Mouse (Mus musculus) adrenal gland, postnatal 10 days (tissue): ENCODE data around the gene Diexf. TPM values are rescaled to one million over a fixed set of nuclear protein-coding genes. Genes with fewer than 3 reads are reported as not detected.

Experiments used
- DNase-seq: peaks from one replicate; pipeline ENCODE4 v3.0.0; 2021; ENCODE audit warnings: mixed read lengths
- total RNA-seq, 2 experiments: library from RNA; stranded (reverse); gene quantifications; 2 replicates each; pipeline ENCODE4 v1.2.3; 2021

Gene Diexf
- total RNA-seq, 2 experiments from 2014 or later = 14.8 to 16.6 TPM

- DNase-seq = no peak
These were observed 8.6 kb upstream of the Diexf start for GRCm38 (mm10) chr1:193138669-193139068.

- no peak for DNase-seq
These were observed 8.0 kb upstream of the Diexf start for GRCm38 (mm10) chr1:193138087-193138486.

GRCm38 (mm10) chr1:193133726-193134125 is 3.7 kb upstream of the Diexf start:
- no peak for DNase-seq

GRCm38 (mm10) chr1:193132385-193132784 is 2.3 kb upstream of the Diexf start:
- DNase-seq = no peak

GRCm38 (mm10) chr1:193131311-193131948 is 1.4 kb upstream of the Diexf start:
- DNase-seq = no peak

DNA sequence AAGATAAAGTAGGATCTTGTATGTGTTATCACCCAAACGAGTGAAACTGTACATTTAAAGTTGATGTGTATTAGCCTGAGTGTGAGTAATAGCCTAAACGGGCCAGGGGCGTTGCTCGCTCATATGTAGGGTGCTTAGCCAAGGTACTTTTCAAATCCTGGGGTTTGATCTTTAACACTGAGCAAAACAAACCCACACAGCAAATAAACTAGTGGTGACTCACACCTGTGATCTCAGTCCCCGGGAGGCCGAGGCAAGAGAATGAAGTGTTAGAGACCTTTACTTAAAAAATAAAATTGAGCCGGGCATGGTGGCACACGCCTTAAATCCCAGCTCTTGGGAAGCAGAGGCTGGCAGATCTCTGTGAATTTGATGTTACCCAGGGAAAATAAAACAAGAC is 767 bp upstream of the Diexf start:
- no peak for DNase-seq

DNA sequence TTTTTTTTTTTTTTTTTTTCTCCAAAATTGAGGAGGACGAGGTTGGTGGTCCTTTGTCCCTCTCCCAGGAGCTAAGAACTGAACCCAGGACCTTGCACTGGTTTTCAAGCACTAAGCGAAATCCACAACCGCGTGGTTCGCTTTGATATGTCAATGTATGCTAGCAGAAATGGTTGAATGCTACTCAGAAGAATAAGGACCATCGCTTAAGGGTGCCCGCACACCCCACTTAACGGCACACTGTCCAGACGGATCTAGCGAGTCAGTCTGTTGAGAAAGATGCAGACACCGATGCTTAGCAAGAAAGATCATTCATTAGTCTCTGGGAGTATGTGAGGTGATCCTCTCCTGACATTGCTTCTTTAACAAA is 369 bp upstream of the Diexf start:
- DNase-seq = no peak

DNA sequence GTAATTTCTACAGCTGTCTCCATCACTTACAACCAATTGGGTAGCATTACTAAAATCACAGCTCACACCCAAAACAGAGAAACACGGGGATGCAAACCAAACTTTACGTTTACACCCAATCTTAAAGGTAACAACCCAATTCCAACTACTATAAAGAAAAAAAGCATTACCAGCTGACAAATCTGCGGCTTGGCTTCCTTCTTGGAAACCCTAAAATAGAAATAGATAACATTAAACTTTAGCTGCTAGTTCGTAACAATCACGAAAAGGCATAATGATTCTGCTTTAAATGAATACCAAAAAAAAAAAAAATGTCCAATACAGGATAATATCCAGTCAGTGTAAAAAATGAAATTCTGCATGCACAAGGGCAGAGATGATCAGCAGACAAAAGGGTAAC is 751 bp downstream of the Diexf start:
- DNase-seq = no peak

DNA sequence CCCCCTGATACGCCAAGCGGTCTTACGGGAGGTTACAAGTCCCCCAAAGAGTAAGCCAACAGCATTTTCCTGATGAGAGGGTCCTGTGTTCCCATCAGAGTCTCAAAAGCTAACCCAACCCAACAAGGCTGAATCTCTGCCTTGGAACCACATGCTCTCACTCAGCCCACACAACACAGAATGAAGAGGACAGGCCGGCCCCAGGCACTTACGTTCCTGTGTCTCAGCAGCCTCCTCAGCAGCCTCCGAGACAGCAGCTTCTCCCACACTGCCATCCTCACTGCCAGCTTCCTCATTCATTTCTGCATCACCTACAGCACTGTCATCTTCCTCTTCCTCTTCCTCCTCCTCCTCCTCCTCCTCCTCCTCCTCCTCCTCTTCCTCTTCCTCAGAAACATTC is 2.0 kb downstream of the Diexf start:
- no peak for DNase-seq

DNA sequence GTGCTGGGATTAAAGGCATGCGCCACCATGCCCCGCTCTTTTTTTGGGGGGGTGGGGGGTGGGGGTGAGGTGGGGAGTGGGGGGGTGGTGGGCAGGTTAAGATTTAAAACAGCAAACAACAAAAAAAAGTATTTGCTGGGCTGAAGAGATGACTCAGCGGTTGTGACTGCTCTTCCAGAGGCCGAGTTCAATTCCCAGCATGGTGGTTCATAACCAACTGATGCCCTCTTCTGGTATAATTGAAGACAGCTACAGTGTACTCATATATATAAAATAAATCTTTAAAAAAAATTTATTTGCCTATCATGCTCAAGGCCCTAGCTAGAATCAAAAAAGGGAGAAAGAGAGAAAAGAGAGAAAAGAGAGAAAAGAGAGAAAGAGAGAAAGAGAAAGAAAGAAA is 4.2 kb downstream of the Diexf start:
- no peak for DNase-seq

- no peak for DNase-seq
These were observed 6.8 kb downstream of the Diexf start for GRCm38 (mm10) chr1:193123290-193123689.

GRCm38 (mm10) chr1:193122793-193123192 is 7.3 kb downstream of the Diexf start:
- DNase-seq = no peak

- DNase-seq = no peak
These were observed 18.0 kb downstream of the Diexf start for GRCm38 (mm10) chr1:193112093-193112492.

GRCm38 (mm10) chr1:193102996-193103395 is 27.1 kb downstream of the Diexf start:
- no peak for DNase-seq

- no peak for DNase-seq
These were observed 27.5 kb downstream of the Diexf start for GRCm38 (mm10) chr1:193102556-193102955.

GRCm38 (mm10) chr1:193102029-193102428 is 28.0 kb downstream of the Diexf start:
- no peak for DNase-seq

- no peak for DNase-seq
These were observed 31.1 kb downstream of the Diexf start for GRCm38 (mm10) chr1:193098946-193099345.

DNA sequence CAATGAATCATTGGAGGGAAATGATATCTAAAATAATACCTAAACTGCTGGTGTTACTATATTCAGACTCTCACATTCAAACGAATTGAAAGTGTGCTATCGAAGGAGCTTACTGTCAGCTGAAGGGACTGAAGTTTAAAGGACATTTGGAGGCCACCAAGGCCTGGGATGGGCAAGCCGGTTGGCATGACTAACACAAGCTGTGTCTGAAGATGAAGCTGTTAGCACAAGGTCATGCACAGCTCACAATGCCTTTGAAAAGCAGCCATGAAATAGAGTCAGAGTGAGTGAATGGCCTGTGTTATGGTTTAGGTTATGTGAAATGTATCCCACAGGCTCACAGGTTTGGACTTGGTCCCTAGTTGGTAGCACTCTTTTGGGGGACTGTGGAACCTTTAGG is 36.5 kb downstream of the Diexf start:
- peak; percentile 46 for DNase-seq

DNA sequence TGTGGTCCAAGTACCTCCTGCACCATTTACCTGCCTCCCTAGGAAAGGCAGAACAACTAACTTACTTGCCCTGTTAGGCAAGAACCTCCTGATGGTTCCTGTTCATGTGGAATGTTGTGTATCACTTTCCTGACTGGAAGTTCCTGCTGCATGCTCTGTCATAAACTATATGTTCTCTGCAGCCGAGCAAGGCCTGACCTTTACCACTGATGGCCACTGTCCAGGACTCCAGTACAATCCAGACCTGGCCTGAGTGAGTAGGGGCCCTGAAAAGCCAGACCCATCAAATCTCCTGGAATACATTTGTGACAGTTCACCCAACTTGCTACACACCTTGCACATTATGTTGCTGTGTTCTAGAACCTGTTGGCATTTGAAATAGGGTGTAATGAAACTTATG is 37.3 kb downstream of the Diexf start:
- peak; percentile 29 for DNase-seq

GRCm38 (mm10) chr1:193090894-193091293 is 39.2 kb downstream of the Diexf start:
- DNase-seq = peak; percentile 29

- peak; percentile 80 for DNase-seq
These were observed 39.7 kb downstream of the Diexf start for GRCm38 (mm10) chr1:193090211-193090871.

- peak; percentile 65 for DNase-seq
These were observed 40.4 kb downstream of the Diexf start for GRCm38 (mm10) chr1:193089683-193090082.

DNA sequence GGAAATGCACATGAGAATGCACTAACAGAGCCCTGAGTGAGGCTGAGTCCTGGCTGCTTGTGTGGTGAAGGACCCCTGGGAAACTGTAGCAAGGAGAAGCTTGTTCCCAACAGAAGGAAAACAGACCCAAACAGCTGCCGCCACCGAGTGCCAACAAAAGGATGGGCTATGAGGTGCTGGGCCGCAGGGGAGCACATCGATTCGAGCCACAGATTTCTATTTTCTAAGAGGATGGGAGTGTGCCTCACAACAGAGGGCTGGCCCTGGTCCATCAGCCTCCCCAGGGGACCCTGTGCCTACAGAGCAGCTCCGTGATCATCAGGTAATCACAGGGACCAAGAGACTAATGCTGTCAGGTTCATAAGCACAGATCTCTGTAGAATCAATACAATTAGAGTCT is 40.9 kb downstream of the Diexf start:
- peak; percentile 44 for DNase-seq

DNA sequence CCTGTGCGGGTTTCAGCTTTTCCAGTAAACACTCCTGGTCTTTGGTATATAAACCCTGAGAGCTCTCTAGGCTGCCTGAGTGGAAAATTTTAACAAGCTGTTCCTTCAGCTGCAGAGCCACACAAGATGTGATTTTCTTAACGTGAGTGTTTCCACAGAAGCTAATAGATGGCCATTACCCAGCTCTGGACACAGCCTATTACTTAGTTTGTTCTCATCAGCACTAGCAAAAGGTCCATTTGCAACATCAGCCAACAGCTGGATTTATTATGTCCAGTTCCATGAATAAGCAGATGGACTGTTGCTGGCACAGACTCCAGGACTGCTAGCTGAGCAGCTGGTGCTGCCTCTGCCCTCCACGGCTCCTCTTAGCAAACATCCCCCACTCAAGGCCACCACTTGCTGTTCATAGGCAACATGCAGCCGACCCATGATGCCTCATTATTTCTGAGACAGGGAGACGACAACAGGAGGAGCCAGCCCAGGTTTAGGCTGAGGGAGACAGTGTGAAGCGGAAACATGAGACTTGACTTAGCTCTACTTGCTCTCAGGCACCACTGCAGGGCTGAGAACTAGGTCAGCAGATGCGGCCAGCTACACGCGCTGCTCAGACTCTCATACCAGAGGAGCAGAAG is 43.1 kb downstream of the Diexf start:
- DNase-seq = peak; percentile 68
